Mouse (Mus musculus): ENCODE measurements at regions not wholly inside any gene's neighbourhood (a gene's known extent, or its start where the extent isn't known, plus 50 kb on each side); places are given as distances from the start of the nearest gene placed in this dataset.

GRCm38 (mm10) chr3:153790455-153790856 lies 53.6 kb upstream of the Asb17 start:
- TF ChIP-seq CTCF (IDR thresholded peaks at IDR 0.05; ENCODE audit: control insufficient read depth, insufficient read depth, low read length) (no peak), POLR2A (IDR thresholded peaks at IDR 0.05; ENCODE audit: borderline replicate concordance, control insufficient read depth, low read depth, low read length) (no peak)
